Mouse (Mus musculus): ENCODE data around the gene Psma2. TPM values are rescaled to one million over a fixed set of nuclear protein-coding genes. Genes with fewer than 3 reads are reported as not detected.
A peak's percentile ranks its signal among the peaks of the same experiment; 100 is the strongest.

The Psma2 gene
- polyA plus RNA-seq, 1 experiment from 2014 or later, result 158 TPM

DNA sequence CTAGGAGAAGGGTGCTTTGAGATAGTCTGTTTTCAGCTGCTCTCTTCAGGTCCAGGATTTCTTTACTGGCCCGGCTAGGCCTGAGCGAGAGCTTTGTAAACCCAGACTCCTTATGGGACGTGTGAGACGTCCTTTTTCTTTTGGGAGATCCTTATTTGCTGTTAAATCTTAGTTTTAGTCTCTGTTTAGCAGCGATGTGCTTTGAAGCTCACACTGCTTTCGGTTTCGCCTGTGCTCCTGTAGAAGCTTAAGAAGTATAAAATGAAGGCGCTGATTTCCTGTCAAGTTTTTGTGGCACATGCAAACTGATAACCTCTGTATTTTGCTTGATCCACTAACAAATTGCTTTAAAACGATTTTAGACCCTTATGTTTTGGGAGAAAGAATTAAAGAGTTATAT lies 513 bp downstream of the Psma2 start:
- Histone ChIP-seq H3K9ac (replicated peaks; ENCODE audit: low read depth) (peak overlapping the region; percentile 90), H3K4me2 (replicated peaks; ENCODE audit: low read depth, low read length) (peak overlapping the region; percentile 60), H3K4me1 (ENCODE audit: insufficient read depth, low read depth, low read length) (no peaks in the 10 kb centered on the region; the same call in 1 of the 2 replicates), H3K36me3 (ENCODE audit: insufficient read depth, low read length) (peaks cover 3% of the 10 kb centered on the region; the same call in 1 of the 2 replicates), H3K9me3 (ENCODE audit: low read length) (no peaks in the 10 kb centered on the region), H3K27me3 (replicated peaks; ENCODE audit: insufficient read depth, low read length) (no peaks in the 10 kb centered on the region), H3K27ac (ENCODE audit: low read length) (peak overlapping the region; percentile 80), H3K4me3 (ENCODE audit: low read depth, low read length) (peak overlapping the region; percentile 76)
- peak; percentile 26 for DNase-seq (ENCODE audit: low spot score)
- ATAC-seq, result no peak
- WGBS, result under 1% methylated on average over 9 of the region's 9 CpGs
- TF ChIP-seq CTCF (IDR thresholded peaks at IDR 0.05), result no peak
- no peak for TF ChIP-seq EP300 (IDR thresholded peaks at IDR 0.05)

DNA sequence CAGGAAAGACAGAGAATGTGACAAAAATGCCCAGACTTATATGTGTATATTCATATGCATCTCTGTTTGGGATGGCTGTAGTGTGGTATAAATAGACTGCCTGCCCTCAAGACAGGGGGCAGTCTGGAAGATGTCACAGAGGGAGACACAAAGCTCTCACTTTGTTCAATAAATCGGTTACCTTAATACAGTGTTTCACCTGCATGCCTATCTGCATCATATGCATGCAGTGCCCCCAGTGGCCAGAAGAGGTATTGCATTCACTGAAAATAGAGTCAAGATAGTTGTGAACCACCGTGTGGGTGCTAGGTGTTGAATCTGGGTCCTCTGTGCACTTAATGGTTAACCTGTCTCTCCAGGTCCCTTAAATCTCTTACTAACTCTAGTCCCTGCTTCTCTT lies 5.7 kb downstream of the Psma2 start:
- Histone ChIP-seq H3K4me3 (ENCODE audit: low read depth, low read length) (no peak overlapping the region), H3K27me3 (replicated peaks; ENCODE audit: insufficient read depth, low read length) (no peaks in the 10 kb centered on the region), H3K36me3 (ENCODE audit: insufficient read depth, low read length) (peaks cover 7% of the 10 kb centered on the region; the same call in 1 of the 2 replicates), H3K9ac (replicated peaks; ENCODE audit: low read depth) (no peak overlapping the region), H3K27ac (ENCODE audit: low read length) (no peak overlapping the region), H3K4me2 (replicated peaks; ENCODE audit: low read depth, low read length) (no peak overlapping the region), H3K4me1 (ENCODE audit: insufficient read depth, low read depth, low read length) (no peaks in the 10 kb centered on the region), H3K9me3 (ENCODE audit: low read length) (no peaks in the 10 kb centered on the region)
- ATAC-seq, result no peak
- TF ChIP-seq EP300 (IDR thresholded peaks at IDR 0.05) (no peak), CTCF (IDR thresholded peaks at IDR 0.05) (peak; percentile 95)
- 30% methylated on average over 2 of the region's 2 CpGs for WGBS
- DNase-seq (ENCODE audit: low spot score), result peak; percentile 55

DNA sequence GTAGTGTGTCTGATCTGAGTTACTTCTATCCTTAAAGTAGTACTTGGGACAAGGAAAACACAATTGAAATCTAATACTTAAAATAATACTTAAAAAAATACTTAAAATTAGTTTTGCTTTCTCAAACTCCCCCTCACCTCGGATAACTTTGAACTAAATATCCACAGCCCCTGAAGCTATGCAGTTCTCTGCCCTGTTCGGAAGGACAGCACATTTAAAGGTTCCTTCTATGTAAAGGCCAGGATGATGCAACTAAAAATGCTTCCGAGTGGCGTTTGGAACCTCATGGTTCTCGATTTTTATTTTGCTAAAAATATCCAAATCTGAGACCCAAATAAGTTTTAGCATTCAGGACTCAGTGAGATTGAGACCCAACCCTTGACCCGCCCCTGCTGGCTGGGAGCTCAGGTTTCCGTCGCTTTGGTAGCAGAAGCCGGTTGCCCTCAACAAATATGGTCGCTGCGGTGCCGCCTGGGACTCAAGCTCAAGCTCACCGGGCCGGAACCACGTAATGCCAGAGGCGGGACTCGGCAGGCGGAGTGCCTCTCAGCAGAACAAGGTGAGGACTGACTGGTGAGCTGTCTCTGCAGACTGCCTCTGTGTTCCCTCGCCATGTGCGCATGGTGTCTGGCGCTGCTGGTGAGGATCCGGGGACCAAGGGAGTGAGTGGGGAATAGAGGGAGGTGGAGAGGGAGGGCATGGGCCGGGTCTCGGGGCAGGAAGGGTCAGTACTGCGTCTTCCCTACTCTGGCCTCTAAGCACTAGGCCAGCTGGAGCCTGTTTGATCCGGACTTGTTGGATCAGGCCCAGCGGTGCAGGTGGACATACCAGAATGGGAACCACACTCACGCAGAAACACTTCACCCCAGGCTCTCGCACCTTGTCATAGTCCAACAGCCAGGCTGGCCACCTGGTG lies 16.9 kb downstream of the Psma2 start, which contains the start of gene AW209491:
TSS of gene AW209491 (plus strand) at position 429 of the 916 bp plus-strand sequence.
- H3K4me3 ChIP-seq (ENCODE audit: low read depth, low read length), result peak within 1 kb of the TSS; percentile 55
- peak within 1 kb of the TSS; percentile 54; the same call in 1 of the 2 replicates for H3K27ac ChIP-seq (ENCODE audit: low read length)
- H3K9me3 ChIP-seq (ENCODE audit: low read length), result no peaks in the 10 kb centered on the region
- DNase-seq (ENCODE audit: low spot score) (peak; percentile 96), ATAC-seq (peak; percentile 97)
- no peaks in the 10 kb centered on the region for H3K27me3 ChIP-seq (replicated peaks; ENCODE audit: insufficient read depth, low read length)
- H3K4me2 ChIP-seq (replicated peaks; ENCODE audit: low read depth, low read length), result peak within 1 kb of the TSS; percentile 71
- no peaks in the 10 kb centered on the region for H3K4me1 ChIP-seq (ENCODE audit: insufficient read depth, low read depth, low read length)
- H3K36me3 ChIP-seq (ENCODE audit: insufficient read depth, low read length), result peaks cover 12% of the 10 kb centered on the region; the same call in 1 of the 2 replicates
- peak within 1 kb of the TSS; percentile 45 for H3K9ac ChIP-seq (replicated peaks; ENCODE audit: low read depth)
- under 1% methylated on average over 29 of the region's 29 CpGs for WGBS
- TF ChIP-seq CTCF (IDR thresholded peaks at IDR 0.05) (peak; percentile 47), EP300 (IDR thresholded peaks at IDR 0.05) (no peak)

DNA sequence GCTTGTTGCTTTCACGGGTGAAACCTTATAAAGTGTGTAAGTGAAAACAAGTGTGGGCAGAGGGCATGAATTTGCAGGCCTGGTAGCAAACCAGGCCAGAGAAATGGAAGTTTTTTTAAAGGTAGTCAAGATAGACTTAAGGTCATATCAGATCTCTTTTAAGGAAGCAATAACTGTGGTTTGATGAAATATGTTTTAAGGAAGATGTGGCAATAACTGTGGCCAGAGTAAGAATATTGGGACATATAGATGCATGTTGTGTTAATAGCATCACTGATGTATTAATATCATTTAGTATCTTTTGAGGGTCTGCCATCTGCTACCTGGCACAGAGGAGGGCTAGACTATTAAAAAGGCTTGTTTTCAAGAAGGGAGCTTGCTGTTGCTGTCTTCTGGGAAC lies 27.0 kb downstream of the Psma2 start:
- peak; percentile 21 for DNase-seq (ENCODE audit: low spot score)
- Histone ChIP-seq H3K36me3 (ENCODE audit: insufficient read depth, low read length) (0 out of 2 replicates have a peak, but pooled peaks cover 14% of the 10 kb centered on the region), H3K4me2 (replicated peaks; ENCODE audit: low read depth, low read length) (no peak overlapping the region), H3K27me3 (replicated peaks; ENCODE audit: insufficient read depth, low read length) (no peaks in the 10 kb centered on the region), H3K4me1 (ENCODE audit: insufficient read depth, low read depth, low read length) (no peaks in the 10 kb centered on the region), H3K4me3 (ENCODE audit: low read depth, low read length) (no peak overlapping the region), H3K27ac (ENCODE audit: low read length) (no peak overlapping the region), H3K9me3 (ENCODE audit: low read length) (no peaks in the 10 kb centered on the region), H3K9ac (replicated peaks; ENCODE audit: low read depth) (no peak overlapping the region)
- 33% methylated on average over 1 of the region's 1 CpGs for WGBS
- no peak for ATAC-seq
- TF ChIP-seq EP300 (IDR thresholded peaks at IDR 0.05), result no peak
- no peak for TF ChIP-seq CTCF (IDR thresholded peaks at IDR 0.05)

DNA sequence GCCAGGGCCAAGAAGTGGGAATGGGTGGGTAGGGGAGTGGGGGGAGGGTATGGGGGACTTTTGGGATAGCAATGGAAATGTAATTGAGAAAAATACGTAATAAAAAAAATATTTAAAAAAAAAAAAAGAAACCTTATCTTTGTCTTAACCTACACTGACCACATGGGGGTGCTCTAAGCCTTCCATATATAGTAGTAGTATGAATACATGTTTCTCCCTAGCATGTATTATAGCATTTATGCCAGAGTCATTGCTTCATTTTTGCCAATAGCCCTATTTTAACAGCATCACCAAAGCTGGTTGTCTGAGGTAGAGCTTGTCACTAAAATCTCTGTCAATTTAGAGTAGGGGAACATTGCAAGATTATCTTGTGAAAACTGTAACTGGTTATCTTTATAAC lies 36.3 kb downstream of the Psma2 start:
- no peak overlapping the region for H3K4me3 ChIP-seq (ENCODE audit: low read depth, low read length)
- H3K36me3 ChIP-seq (ENCODE audit: insufficient read depth, low read length), result no peaks in the 10 kb centered on the region
- H3K27ac ChIP-seq (ENCODE audit: low read length), result no peak overlapping the region
- H3K27me3 ChIP-seq (replicated peaks; ENCODE audit: insufficient read depth, low read length), result no peaks in the 10 kb centered on the region
- no peak overlapping the region for H3K9ac ChIP-seq (replicated peaks; ENCODE audit: low read depth)
- WGBS, result 26% methylated on average over 1 of the region's 1 CpGs
- no peaks in the 10 kb centered on the region for H3K4me1 ChIP-seq (ENCODE audit: insufficient read depth, low read depth, low read length)
- no peak overlapping the region for H3K4me2 ChIP-seq (replicated peaks; ENCODE audit: low read depth, low read length)
- no peaks in the 10 kb centered on the region for H3K9me3 ChIP-seq (ENCODE audit: low read length)
- no peak for TF ChIP-seq EP300 (IDR thresholded peaks at IDR 0.05)
- peak; percentile 62 for TF ChIP-seq CTCF (IDR thresholded peaks at IDR 0.05)
- DNase-seq (ENCODE audit: low spot score) (peak; percentile 68), ATAC-seq (no peak; the same call in 1 of the 2 replicates)

DNA sequence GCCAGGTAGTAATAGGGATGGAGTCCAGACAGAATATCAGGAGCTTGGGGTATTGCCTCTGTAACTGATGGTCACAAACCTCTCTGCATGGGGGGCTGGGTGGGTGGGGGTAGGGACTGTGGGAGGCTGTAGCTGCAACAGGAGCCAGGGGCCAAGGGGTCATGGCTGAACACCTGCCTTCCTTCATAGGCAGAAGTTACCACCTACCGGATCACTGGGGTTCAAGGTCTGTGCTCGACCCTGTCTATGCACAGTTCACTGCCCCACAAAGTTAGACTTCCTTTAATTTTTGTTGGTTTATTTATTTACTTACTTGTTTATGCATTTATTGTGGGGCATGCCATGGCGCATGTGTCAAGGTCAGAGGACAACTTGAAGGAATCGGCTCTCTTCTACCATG lies 54.1 kb downstream of the Psma2 start:
- H3K9ac ChIP-seq (replicated peaks; ENCODE audit: low read depth), result no peak overlapping the region
- H3K9me3 ChIP-seq (ENCODE audit: low read length), result no peaks in the 10 kb centered on the region
- DNase-seq (ENCODE audit: low spot score), result no peak
- no peak overlapping the region for H3K27ac ChIP-seq (ENCODE audit: low read length)
- no peaks in the 10 kb centered on the region for H3K27me3 ChIP-seq (replicated peaks; ENCODE audit: insufficient read depth, low read length)
- no peaks in the 10 kb centered on the region for H3K36me3 ChIP-seq (ENCODE audit: insufficient read depth, low read length)
- TF ChIP-seq EP300 (IDR thresholded peaks at IDR 0.05) (no peak), CTCF (IDR thresholded peaks at IDR 0.05) (no peak)
- no peak overlapping the region for H3K4me2 ChIP-seq (replicated peaks; ENCODE audit: low read depth, low read length)
- no peak for ATAC-seq
- H3K4me1 ChIP-seq (ENCODE audit: insufficient read depth, low read depth, low read length), result no peaks in the 10 kb centered on the region
- WGBS, result 72% methylated on average over 4 of the region's 4 CpGs
- no peak overlapping the region for H3K4me3 ChIP-seq (ENCODE audit: low read depth, low read length)

Measured in lung, postnatal 0 days (tissue).